Mouse (Mus musculus) embryonic facial prominence, embryonic 15.5 days (tissue): Measurements from ENCODE around the gene Prelid1. TPM values are rescaled to one million over a fixed set of nuclear protein-coding genes. Genes with fewer than 3 reads are reported as not detected.

Experiments
- ATAC-seq: fragments of 200-750 bp; cut with Nextera tagmentation; 2 replicates; pipeline ENCODE4 v1.8.0; 2017; ENCODE audit warnings: low read depth, moderate TSS enrichment; ENCODE audit not compliant: insufficient number of reproducible peaks, low FRiP score, low TSS enrichment
- H3K27ac ChIP-seq: fragments of 300-500 bp; sonication (generic); replicated peaks from 2 replicates; pipeline ENCODE4 v1.5.1; 2015; ENCODE audit warnings: mild to moderate bottlenecking, inconsistent platforms
- H3K27me3 ChIP-seq: fragments of 300-500 bp; sonication (generic); 2 replicates; pipeline ENCODE4 v1.6.1; 2015; ENCODE audit warnings: inconsistent platforms
- H3K36me3 ChIP-seq: fragments of 300-500 bp; sonication (generic); 2 replicates; pipeline ENCODE4 v1.6.1; 2015; ENCODE audit warnings: mild to moderate bottlenecking, inconsistent platforms
- H3K4me1 ChIP-seq: fragments of 300-500 bp; sonication (generic); 2 replicates; pipeline ENCODE4 v1.6.1; 2015; ENCODE audit warnings: inconsistent platforms
- H3K4me2 ChIP-seq: fragments of 300-500 bp; sonication (generic); replicated peaks from 2 replicates; pipeline ENCODE4 v1.6.1; 2015; ENCODE audit warnings: mild to moderate bottlenecking, inconsistent platforms
- H3K4me3 ChIP-seq: fragments of 300-500 bp; sonication (generic); replicated peaks from 2 replicates; pipeline ENCODE4 v1.5.1; 2015; ENCODE audit warnings: mild to moderate bottlenecking, inconsistent platforms
- H3K9ac ChIP-seq: fragments of 300-500 bp; sonication (generic); 2 replicates; pipeline ENCODE4 v1.6.1; 2015; ENCODE audit warnings: inconsistent platforms
- H3K9me3 ChIP-seq: fragments of 300-500 bp; sonication (generic); replicated peaks from 2 replicates; pipeline ENCODE4 v1.6.1; 2016; ENCODE audit warnings: inconsistent platforms
- WGBS: fragments of 180-500 bp; shearing (Covaris S2); methylation state at CpG from one replicate; pipeline ENCODE4 v1.1.7; 2015; 5-methylcytosine and 5-hydroxymethylcytosine counted together
- polyA plus RNA-seq: library from polyadenylated mRNA; unstranded; fragments of >200 nt; fragmentation: Nextera tagmentation; extraction: Ambion mirVana; gene quantifications from 2 replicates; pipeline ENCODE4 v1.2.1, GENCODE M21; 2015

The Prelid1 gene
- polyA plus RNA-seq, 1 experiment from 2014 or later, result 433 TPM

- H3K4me1 ChIP-seq, result peaks cover 4% of the 10 kb centered on the region
- H3K27me3 ChIP-seq, result no peaks in the 10 kb centered on the region
- H3K4me3 ChIP-seq, result no peak overlapping the region
- H3K27ac ChIP-seq, result no peak overlapping the region
- no peak overlapping the region for H3K9ac ChIP-seq
- no peak overlapping the region for H3K4me2 ChIP-seq
- no peaks in the 10 kb centered on the region for H3K36me3 ChIP-seq
- ATAC-seq, result no peak
- H3K9me3 ChIP-seq, result no peaks in the 10 kb centered on the region
- WGBS, result 77% methylated on average over 4 of the region's 4 CpGs
Measured at GRCm38 (mm10) chr13:55335701-55336100, 15.4 kb downstream of the Prelid1 start.

- H3K9me3 ChIP-seq, result no peaks in the 10 kb centered on the region
- H3K4me1 ChIP-seq, result no peaks in the 10 kb centered on the region
- H3K27ac ChIP-seq, result no peak overlapping the region
- H3K4me2 ChIP-seq, result no peak overlapping the region
- WGBS, result 56% methylated on average over 10 of the region's 10 CpGs
- no peak for ATAC-seq
- H3K4me3 ChIP-seq, result no peak overlapping the region
- no peak overlapping the region for H3K9ac ChIP-seq
- H3K27me3 ChIP-seq, result no peaks in the 10 kb centered on the region
- H3K36me3 ChIP-seq, result no peaks in the 10 kb centered on the region
Measured at GRCm38 (mm10) chr13:55337341-55337975, 17.2 kb downstream of the Prelid1 start.

- ATAC-seq, result no peak
- Histone ChIP-seq H3K4me3 (no peak overlapping the region), H3K27me3 (no peaks in the 10 kb centered on the region), H3K27ac (no peak overlapping the region), H3K9me3 (no peaks in the 10 kb centered on the region), H3K4me2 (no peak overlapping the region), H3K4me1 (no peaks in the 10 kb centered on the region), H3K9ac (no peak overlapping the region), H3K36me3 (no peaks in the 10 kb centered on the region)
- WGBS, result 72% methylated on average over 12 of the region's 12 CpGs
Measured at GRCm38 (mm10) chr13:55338131-55339054, 18.1 kb downstream of the Prelid1 start.

- Histone ChIP-seq H3K4me1 (no peaks in the 10 kb centered on the region), H3K36me3 (peaks cover 8% of the 10 kb centered on the region), H3K27ac (no peak overlapping the region), H3K9me3 (no peaks in the 10 kb centered on the region), H3K9ac (no peak overlapping the region), H3K4me3 (no peak overlapping the region), H3K27me3 (no peaks in the 10 kb centered on the region), H3K4me2 (no peak overlapping the region)
- ATAC-seq, result no peak
- 31% methylated on average over 2 of the region's 2 CpGs for WGBS
Measured at GRCm38 (mm10) chr13:55339259-55339658, 19.0 kb downstream of the Prelid1 start.

GRCm38 (mm10) chr13:55342469-55342868, 22.2 kb downstream of the Prelid1 start:
- Histone ChIP-seq H3K27me3 (no peaks in the 10 kb centered on the region), H3K4me1 (no peaks in the 10 kb centered on the region), H3K9me3 (no peaks in the 10 kb centered on the region), H3K4me2 (no peak overlapping the region), H3K4me3 (no peak overlapping the region), H3K27ac (no peak overlapping the region), H3K9ac (no peak overlapping the region), H3K36me3 (peaks cover 40% of the 10 kb centered on the region)
- WGBS, result 39% methylated on average over 11 of the region's 11 CpGs
- ATAC-seq, result no peak

GRCm38 (mm10) chr13:55344286-55344685, 24.0 kb downstream of the Prelid1 start:
- no peak for ATAC-seq
- Histone ChIP-seq H3K36me3 (peaks cover 57% of the 10 kb centered on the region), H3K9me3 (no peaks in the 10 kb centered on the region), H3K4me3 (no peak overlapping the region), H3K27ac (no peak overlapping the region), H3K4me1 (no peaks in the 10 kb centered on the region), H3K4me2 (no peak overlapping the region), H3K9ac (no peak overlapping the region), H3K27me3 (no peaks in the 10 kb centered on the region)
- WGBS, result 84% methylated on average over 7 of the region's 7 CpGs

GRCm38 (mm10) chr13:55346745-55347144, 26.4 kb downstream of the Prelid1 start:
- Histone ChIP-seq H3K27ac (no peak overlapping the region), H3K4me2 (no peak overlapping the region), H3K9ac (no peak overlapping the region), H3K9me3 (no peaks in the 10 kb centered on the region), H3K4me1 (no peaks in the 10 kb centered on the region), H3K36me3 (peaks cover 79% of the 10 kb centered on the region), H3K27me3 (no peaks in the 10 kb centered on the region), H3K4me3 (no peak overlapping the region)
- 88% methylated on average over 11 of the region's 11 CpGs for whole genome bisulfite sequencing
- ATAC-seq, result no peak

- Histone ChIP-seq H3K27me3 (0 out of 2 replicates have a peak, but pooled peaks cover 7% of the 10 kb centered on the region), H3K36me3 (peaks cover 40% of the 10 kb centered on the region), H3K4me2 (peak overlapping the region; percentile 67), H3K4me3 (peak overlapping the region; percentile 99), H3K27ac (no peak overlapping the region), H3K4me1 (peaks cover 18% of the 10 kb centered on the region), H3K9ac (peak overlapping the region; percentile 2; the same call in 1 of the 2 replicates), H3K9me3 (no peaks in the 10 kb centered on the region)
- no peak for ATAC-seq
Measured at GRCm38 (mm10) chr13:55361145-55361544, 40.8 kb downstream of the Prelid1 start.

- Histone ChIP-seq H3K27me3 (0 out of 2 replicates have a peak, but pooled peaks cover 7% of the 10 kb centered on the region), H3K4me2 (peak overlapping the region; percentile 67), H3K9ac (peak overlapping the region; percentile 91), H3K36me3 (peaks cover 36% of the 10 kb centered on the region), H3K9me3 (no peaks in the 10 kb centered on the region), H3K4me1 (peaks cover 18% of the 10 kb centered on the region), H3K4me3 (peak overlapping the region; percentile 99), H3K27ac (peak overlapping the region; percentile 97)
- WGBS, result 1% methylated on average over 32 of the region's 32 CpGs
- peak; percentile 17; the same call in 1 of the 2 replicates for ATAC-seq
Measured at GRCm38 (mm10) chr13:55361974-55362452, 41.7 kb downstream of the Prelid1 start.

- Histone ChIP-seq H3K27ac (peak within 1 kb of the TSS; percentile 97), H3K4me2 (peak within 1 kb of the TSS; percentile 67), H3K4me3 (peak within 1 kb of the TSS; percentile 99), H3K36me3 (peaks cover 31% of the 10 kb centered on the region), H3K9me3 (no peaks in the 10 kb centered on the region), H3K9ac (peak within 1 kb of the TSS; percentile 91), H3K4me1 (peaks cover 18% of the 10 kb centered on the region), H3K27me3 (0 out of 2 replicates have a peak, but pooled peaks cover 7% of the 10 kb centered on the region)
- under 1% methylated on average over 35 of the region's 35 CpGs for WGBS
- ATAC-seq, result peak; percentile 98
Measured at GRCm38 (mm10) chr13:55362453-55363060, 42.3 kb downstream of the Prelid1 start, which contains the start of gene Lman2. Lman2 (minus strand) TSS chr13:55362783.

- 72% methylated on average over 7 of the region's 7 CpGs for WGBS
- peaks cover 8% of the 10 kb centered on the region; the same call in 1 of the 2 replicates for H3K27me3 ChIP-seq
Measured at GRCm38 (mm10) chr13:55368401-55368800, 48.1 kb downstream of the Prelid1 start.

More at GRCm38 (mm10) chr13:55368401-55368800, 48.1 kb downstream of the Prelid1 start:
- Histone ChIP-seq H3K27ac (no peak overlapping the region), H3K36me3 (no peaks in the 10 kb centered on the region), H3K9ac (no peak overlapping the region), H3K4me3 (no peak overlapping the region), H3K4me2 (no peak overlapping the region), H3K4me1 (peaks cover 5% of the 10 kb centered on the region; the same call in 1 of the 2 replicates), H3K9me3 (no peaks in the 10 kb centered on the region)
- no peak for ATAC-seq
